Mouse (Mus musculus) CH12.LX (cell line): Measurements from ENCODE around the gene Med29. TPM values are rescaled to one million over a fixed set of nuclear protein-coding genes. Genes with fewer than 3 reads are reported as not detected.

ENCODE experiments used
- DNase-seq: peaks from one replicate; pipeline ENCODE4 v3.0.0-alpha.2; 2013; ENCODE audit errors: extremely low read depth
- H3K27ac ChIP-seq: 2 replicates; pipeline ENCODE4 v1.5.1; 2012; ENCODE audit warnings: low read depth, mild to moderate bottlenecking, control low read depth, moderate library complexity; ENCODE audit not compliant: insufficient read depth
- H3K27me3 ChIP-seq: replicated peaks from 2 replicates; pipeline ENCODE3; 2012; ENCODE audit warnings: inconsistent platforms
- H3K36me3 ChIP-seq, 2 experiments: replicated peaks in 1 of 2; 2 replicates each; pipeline versions ENCODE3 to v1.6.1; 2012; ENCODE audit warnings: inconsistent platforms in 1 of 2, low read length in 1 of 2, mild to moderate bottlenecking in 1 of 2, mixed read lengths in 1 of 2, moderate library complexity in 1 of 2; ENCODE audit not compliant: control insufficient read depth in 1 of 2, insufficient read depth in 1 of 2
- H3K4me1 ChIP-seq, 2 experiments: 2 replicates each; pipeline ENCODE4 v1.6.1; 2012; ENCODE audit warnings: inconsistent platforms in 1 of 2, moderate library complexity in 1 of 2; ENCODE audit not compliant: insufficient read depth in 2 of 2, control insufficient read depth in 1 of 2
- H3K4me2 ChIP-seq: 2 replicates; pipeline ENCODE4 v1.6.1; 2012; ENCODE audit warnings: low read depth, mild to moderate bottlenecking, control low read depth; ENCODE audit not compliant: poor library complexity, insufficient read depth, severe bottlenecking
- H3K4me3 ChIP-seq, 3 experiments: fragments of 150-350 bp in 1 of 3; sonication (generic) in 1 of 3; replicated peaks in 1 of 3; 2 replicates each; pipeline versions ENCODE3 to v1.5.1; 2011 to 2012; ENCODE audit warnings: low read depth in 2 of 3, low read length in 2 of 3, mild to moderate bottlenecking in 2 of 3, moderate library complexity in 2 of 3, control low read depth in 1 of 3, improper control_type of control experiment in 1 of 3, inconsistent platforms in 1 of 3, mixed read lengths in 1 of 3; ENCODE audit not compliant: poor library complexity in 1 of 3
- H3K79me2 ChIP-seq: replicated peaks from 2 replicates; pipeline ENCODE4 v1.6.1; 2012; ENCODE audit warnings: mild to moderate bottlenecking, moderate library complexity; ENCODE audit not compliant: control insufficient read depth, poor library complexity, insufficient read depth, severe bottlenecking; ENCODE audit errors: extremely low read depth
- H3K9ac ChIP-seq: 2 replicates; pipeline ENCODE4 v1.6.1; 2012; ENCODE audit warnings: low read depth, mild to moderate bottlenecking, control low read depth, moderate library complexity; ENCODE audit not compliant: insufficient read depth
- H3K9me3 ChIP-seq: replicated peaks from 2 replicates; pipeline ENCODE3; 2012; ENCODE audit warnings: low read length, inconsistent platforms, mixed read lengths
- BHLHE40 ChIP-seq: IDR thresholded peaks from 2 replicates; pipeline ENCODE4 v1.6.1; 2011; ENCODE audit warnings: mild to moderate bottlenecking, low read depth, low read length, improper control_type of control experiment
- CHD2 ChIP-seq: IDR thresholded peaks from 2 replicates; pipeline ENCODE4 v1.6.1; 2011; ENCODE audit warnings: low read length, improper control_type of control experiment
- CTCF ChIP-seq, 2 experiments: IDR thresholded peaks in 1 of 2; conservative IDR thresholded peaks in 1 of 2; 2 replicates each; pipeline ENCODE4 v1.5.1; 2011 to 2012; ENCODE audit warnings: low read depth in 2 of 2, low read length in 2 of 2, improper control_type of control experiment in 1 of 2, inconsistent platforms in 1 of 2, mild to moderate bottlenecking in 1 of 2, moderate library complexity in 1 of 2
- EP300 ChIP-seq: IDR thresholded peaks from 2 replicates; pipeline ENCODE4 v1.6.1; 2011; ENCODE audit warnings: low read length, improper control_type of control experiment
- ETS1 ChIP-seq: conservative IDR thresholded peaks from 2 replicates; pipeline ENCODE4 v1.6.1; 2012; ENCODE audit warnings: low read depth, mild to moderate bottlenecking, inconsistent platforms, low read length, improper control_type of control experiment, moderate library complexity
- GABPA ChIP-seq: IDR thresholded peaks from 2 replicates; pipeline ENCODE4 v1.6.1; 2012; ENCODE audit warnings: low read depth, low read length, improper control_type of control experiment, inconsistent platforms; ENCODE audit not compliant: insufficient replicate concordance
- HCFC1 ChIP-seq: IDR thresholded peaks from 2 replicates; pipeline ENCODE4 v1.6.1; 2012; ENCODE audit warnings: low read depth, mild to moderate bottlenecking, inconsistent platforms, low read length, improper control_type of control experiment
- IRF4 ChIP-seq: IDR thresholded peaks from 2 replicates; pipeline ENCODE4 v1.6.1; 2014; ENCODE audit warnings: low read depth, mild to moderate bottlenecking, inconsistent platforms, low read length, improper control_type of control experiment
- JUN ChIP-seq: IDR thresholded peaks from 2 replicates; pipeline ENCODE4 v1.6.1; 2011; ENCODE audit warnings: low read depth, mild to moderate bottlenecking, low read length, improper control_type of control experiment, moderate library complexity; ENCODE audit not compliant: insufficient read depth
- KAT2A ChIP-seq: IDR thresholded peaks from 2 replicates; pipeline ENCODE4 v1.6.1; 2012; ENCODE audit warnings: low read length, improper control_type of control experiment, inconsistent platforms; ENCODE audit not compliant: insufficient replicate concordance
- MEF2A ChIP-seq: IDR thresholded peaks from 2 replicates; pipeline ENCODE4 v1.6.1; 2014; ENCODE audit warnings: low read depth, mild to moderate bottlenecking, inconsistent platforms, low read length, improper control_type of control experiment, borderline replicate concordance
- MXI1 ChIP-seq: IDR thresholded peaks from 2 replicates; pipeline ENCODE4 v1.6.1; 2011; ENCODE audit warnings: mild to moderate bottlenecking, low read depth, low read length, improper control_type of control experiment
- MYC ChIP-seq: IDR thresholded peaks from 2 replicates; pipeline ENCODE4 v1.6.1; 2011; ENCODE audit warnings: low read depth, mild to moderate bottlenecking, improper control_type of control experiment, low read length
- NELFE ChIP-seq: IDR thresholded peaks from 2 replicates; pipeline ENCODE4 v1.6.1; 2011; ENCODE audit warnings: low read depth, low read length, improper control_type of control experiment
- NRF1 ChIP-seq: IDR thresholded peaks from 2 replicates; pipeline ENCODE4 v1.6.1; 2014; ENCODE audit warnings: low read depth, mild to moderate bottlenecking, inconsistent platforms, low read length, improper control_type of control experiment, moderate library complexity
- PAX5 ChIP-seq: IDR thresholded peaks from 2 replicates; pipeline ENCODE4 v1.6.1; 2012; ENCODE audit warnings: low read length, inconsistent platforms, mixed read lengths
- POLR2A ChIP-seq: IDR thresholded peaks from 2 replicates; pipeline ENCODE4 v1.6.1; 2011; ENCODE audit warnings: low read depth, mild to moderate bottlenecking, improper control_type of control experiment, low read length
- SIN3A ChIP-seq: IDR thresholded peaks from 2 replicates; pipeline ENCODE4 v1.6.1; 2012; ENCODE audit warnings: low read length, improper control_type of control experiment, inconsistent platforms
- UBTF ChIP-seq: IDR thresholded peaks from 2 replicates; pipeline ENCODE4 v1.6.1; 2012; ENCODE audit warnings: low read depth, mild to moderate bottlenecking, inconsistent platforms, low read length, improper control_type of control experiment, moderate library complexity
- USF1 ChIP-seq: IDR thresholded peaks from 2 replicates; pipeline ENCODE4 v1.6.1; 2014; ENCODE audit warnings: low read depth, mild to moderate bottlenecking, inconsistent platforms, low read length, improper control_type of control experiment
- USF2 ChIP-seq: conservative IDR thresholded peaks from 2 replicates; pipeline ENCODE4 v1.6.1; 2011; ENCODE audit warnings: low read depth, low read length, improper control_type of control experiment
- ZNF384 ChIP-seq: IDR thresholded peaks from 2 replicates; pipeline ENCODE4 v1.6.1; 2012; ENCODE audit warnings: low read depth, low read length, improper control_type of control experiment, inconsistent platforms
- dilution Hi-C: fragments of 300-500 bp; cut with MboI; formaldehyde crosslinking; loops from 2 replicates; pipeline ENCODE4 v1.14.3; 2020; ENCODE audit warnings: low sequenced_read_pairs; ENCODE audit not compliant: extremely low pct_unique_long_range_greater_than_20kb, extremely low pct_ligation_motif_present
- in situ Hi-C: fragments of 300-500 bp; cut with MboI; formaldehyde crosslinking; loops from 3 replicates; pipeline ENCODE4 v1.14.3; 2019; ENCODE audit warnings: low sequenced_read_pairs, low pct_ligation_motif_present, low pct_unique_long_range_greater_than_20kb, mixed read lengths
- polyA plus RNA-seq: library from polyadenylated mRNA; unstranded; fragments of >175 nt; gene quantifications from 2 replicates; pipeline ENCODE4 v1.2.1, GENCODE M21; 2012; ENCODE audit warnings: low read depth; ENCODE audit not compliant: insufficient read length
- total RNA-seq, 2 experiments: library from RNA; depleted of rRNA; stranded (reverse); fragments of 300-350 nt in 1 of 2; fragments of >200 nt in 1 of 2; gene quantifications; 2 replicates each; pipeline ENCODE4 v1.2.3; 2012 to 2014

The Med29 gene
- total and polyA plus RNA-seq, 3 experiments, result 19.8 to 26.9 (median 23.5) TPM

DNA sequence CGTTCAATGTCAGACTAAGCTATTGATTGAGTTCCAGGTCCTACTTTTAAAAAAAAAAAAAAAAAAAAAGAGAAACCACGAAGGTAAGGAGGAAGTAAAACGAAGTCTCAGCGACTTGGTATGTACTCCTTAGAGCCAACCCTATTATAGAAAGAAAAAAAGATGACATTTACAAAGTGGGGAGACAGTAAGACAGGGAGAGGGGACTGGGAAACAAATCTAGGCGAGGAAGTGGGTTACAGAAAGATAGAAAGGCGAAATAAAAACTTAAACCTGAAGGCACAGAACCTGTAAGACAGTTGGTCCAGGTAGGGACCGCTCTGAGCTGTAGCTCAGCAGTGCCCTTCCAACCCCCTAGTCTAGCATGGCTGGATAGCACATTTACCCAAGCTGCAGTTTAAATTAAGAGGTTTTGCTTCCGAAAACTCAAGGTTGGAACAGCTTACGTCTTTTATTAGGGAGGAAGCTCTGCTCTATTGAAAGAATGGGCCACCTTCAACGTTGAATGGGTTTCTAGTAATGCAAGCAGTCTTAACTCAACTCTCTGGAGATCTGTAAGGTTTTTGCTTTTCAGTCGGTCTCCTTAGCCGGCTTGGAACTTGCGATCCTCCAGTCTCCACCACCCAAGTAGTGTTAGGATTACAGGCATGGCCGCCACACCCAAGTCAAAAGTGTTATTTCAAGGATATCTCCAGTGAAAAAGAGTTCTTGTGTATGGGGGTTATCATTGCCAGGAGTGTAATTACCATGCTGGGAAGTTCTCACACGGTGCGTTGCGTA is 12.1 kb downstream of the Med29 start, which contains the start of gene Zfp36:
Gene Zfp36 (minus strand): TSS at position 17 of the 780 bp plus-strand sequence.
- Histone ChIP-seq H3K9ac (peak within 1 kb of the TSS; percentile 46), H3K9me3 (no peaks in the 10 kb centered on the region), H3K27ac (peak within 1 kb of the TSS; percentile 97), H3K79me2 (peaks cover 27% of the 10 kb centered on the region), H3K4me3 (peak within 1 kb of the TSS; percentile 75 to 87 (median 84)), H3K4me1 (peaks cover 30 to 80% of the 10 kb centered on the region in 2 experiments), H3K36me3 (peaks cover 9 to 20% of the 10 kb centered on the region in 2 experiments), H3K4me2 (peak within 1 kb of the TSS; percentile 85), H3K27me3 (no peaks in the 10 kb centered on the region)
- no peak for TF ChIP-seq CTCF (conservative IDR thresholded peaks at IDR 0.05 in 1 of 2, IDR thresholded peaks at IDR 0.05 in 1 of 2; ENCODE audit: low read depth in 2 of 2, low read length in 2 of 2)
- TF ChIP-seq ZNF384, result peak; percentile 92
- no peak for TF ChIP-seq USF1
- TF ChIP-seq PAX5, result no peak
- no peak for TF ChIP-seq JUN
- TF ChIP-seq UBTF, result no peak
- 0 out of 2 replicates have a peak, but pooled peaks have one; percentile 50 for TF ChIP-seq SIN3A
- TF ChIP-seq ETS1, result no peak
- no peak for TF ChIP-seq BHLHE40
- TF ChIP-seq IRF4, result peak; percentile 16; the same call in 1 of the 2 replicates
- 0 out of 2 replicates have a peak, but pooled peaks have one; percentile 26 for TF ChIP-seq NELFE
- no peak for TF ChIP-seq HCFC1
- TF ChIP-seq KAT2A, result no peak
- TF ChIP-seq USF2, result no peak
- TF ChIP-seq GABPA, result no peak
- no peak for TF ChIP-seq MYC
- TF ChIP-seq MEF2A, result peak; percentile 22; the same call in 1 of the 2 replicates
- TF ChIP-seq CHD2, result no peak
- TF ChIP-seq MXI1, result peak; percentile 20; the same call in 1 of the 2 replicates
- TF ChIP-seq NRF1, result no peak
- TF ChIP-seq POLR2A, result no peak
- 0 out of 2 replicates have a peak, but pooled peaks have one; percentile 31 for TF ChIP-seq EP300
- no peak for DNase-seq
- dilution Hi-C loops, result no loop called here
- in situ Hi-C loops, result no loop called here
